Mouse (Mus musculus): Measurements from ENCODE around the gene Hes7.

The Hes7 gene

GRCm38 (mm10) chr11:69101604-69102402 is 18.4 kb upstream of the Hes7 start:
- no peak for DNase-seq

DNA sequence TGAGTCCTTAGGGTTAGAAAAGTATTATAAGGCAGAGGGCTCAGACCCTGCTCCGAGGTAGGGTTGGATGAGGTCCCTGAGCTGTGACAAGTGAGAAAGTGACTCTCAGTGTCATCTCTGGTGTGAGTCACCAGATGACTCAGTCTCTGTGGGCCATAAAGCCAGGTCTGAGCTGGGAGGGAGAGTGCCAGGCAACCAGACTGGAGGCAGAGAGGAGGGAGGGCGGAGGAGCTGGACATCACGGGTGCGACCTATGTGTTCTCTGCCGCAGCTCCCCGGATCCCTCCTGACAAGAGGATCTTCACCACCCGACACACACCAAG is 17.8 kb upstream of the Hes7 start:
- DNase-seq: no peak

GRCm38 (mm10) chr11:69103121-69103520 is 17.1 kb upstream of the Hes7 start:
- no peak for DNase-seq

GRCm38 (mm10) chr11:69103531-69104435 is 16.4 kb upstream of the Hes7 start:
- DNase-seq: no peak

DNA sequence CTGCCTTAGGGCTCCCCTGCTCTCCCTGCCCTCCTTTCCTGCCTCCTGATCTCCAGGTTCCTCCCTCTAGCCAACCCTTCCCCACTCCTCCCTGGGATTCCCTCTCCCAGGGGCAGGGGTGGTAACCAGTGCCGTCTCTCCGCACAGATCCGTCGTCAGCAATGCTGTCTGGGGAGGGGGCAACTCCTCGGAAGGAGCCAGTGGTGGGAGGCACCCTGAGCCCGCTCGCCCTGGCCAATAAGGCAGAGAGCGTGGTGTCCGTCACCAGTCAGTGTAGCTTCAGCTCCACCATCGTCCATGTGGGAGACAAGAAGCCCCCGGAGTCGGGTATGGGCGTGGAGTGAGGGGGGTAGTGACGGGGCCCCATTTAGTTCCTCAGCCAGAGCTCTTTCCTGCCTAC is 15.7 kb upstream of the Hes7 start:
- DNase-seq: no peak

GRCm38 (mm10) chr11:69105227-69105626 is 15.0 kb upstream of the Hes7 start:
- peak in 1 of 2 experiments; percentile 15 for DNase-seq

DNA sequence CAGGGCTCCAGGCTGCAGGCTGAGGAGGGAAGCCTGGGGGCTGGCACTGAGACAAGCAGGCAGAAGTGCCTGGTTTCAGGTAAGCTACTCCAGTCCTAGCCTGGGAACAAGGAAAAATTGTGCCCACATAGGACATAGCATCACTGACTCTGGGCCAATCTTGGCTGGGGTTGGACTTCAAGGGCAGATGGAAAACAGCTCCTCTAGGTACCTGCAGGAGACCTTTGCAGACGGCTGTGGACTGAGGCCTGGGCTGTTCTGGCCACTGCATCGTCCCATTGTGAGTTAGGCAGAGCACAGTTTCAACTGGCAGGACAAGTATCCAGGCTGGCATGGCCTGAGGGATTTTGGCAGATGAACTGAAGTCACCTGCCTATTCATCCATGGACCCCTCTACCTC is 14.4 kb upstream of the Hes7 start:
- DNase-seq: no peak

- peak in 1 of 2 experiments; percentile 26 for DNase-seq
Measured at GRCm38 (mm10) chr11:69106299-69106698, 13.9 kb upstream of the Hes7 start.

- DNase-seq: no peak
Measured at GRCm38 (mm10) chr11:69106842-69107241, 13.4 kb upstream of the Hes7 start.

DNA sequence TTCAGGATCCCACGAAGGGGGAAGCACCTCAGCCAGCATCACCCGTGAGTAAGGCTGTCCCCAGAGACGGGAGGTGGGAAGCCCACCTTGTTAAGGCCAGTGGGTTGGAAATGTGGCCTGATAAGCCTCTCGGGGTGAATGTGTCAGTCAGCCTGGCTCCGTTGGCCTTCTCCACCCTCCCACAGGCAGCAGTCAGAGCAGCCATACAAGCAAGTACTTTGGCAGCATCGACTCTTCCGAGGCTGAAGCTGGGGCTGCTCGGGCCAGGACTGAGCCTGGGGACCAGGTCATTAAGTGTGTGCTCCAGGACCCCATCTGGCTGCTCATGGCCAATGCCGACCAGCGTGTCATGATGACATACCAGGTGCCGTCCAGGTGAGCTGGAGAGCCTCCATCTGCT is 12.5 kb upstream of the Hes7 start:
- DNase-seq: no peak

GRCm38 (mm10) chr11:69108223-69108622 is 12.0 kb upstream of the Hes7 start:
- DNase-seq: no peak

- peak in 1 of 2 experiments; percentile 16 for DNase-seq
Measured at GRCm38 (mm10) chr11:69109032-69109900, 10.9 kb upstream of the Hes7 start.

DNA sequence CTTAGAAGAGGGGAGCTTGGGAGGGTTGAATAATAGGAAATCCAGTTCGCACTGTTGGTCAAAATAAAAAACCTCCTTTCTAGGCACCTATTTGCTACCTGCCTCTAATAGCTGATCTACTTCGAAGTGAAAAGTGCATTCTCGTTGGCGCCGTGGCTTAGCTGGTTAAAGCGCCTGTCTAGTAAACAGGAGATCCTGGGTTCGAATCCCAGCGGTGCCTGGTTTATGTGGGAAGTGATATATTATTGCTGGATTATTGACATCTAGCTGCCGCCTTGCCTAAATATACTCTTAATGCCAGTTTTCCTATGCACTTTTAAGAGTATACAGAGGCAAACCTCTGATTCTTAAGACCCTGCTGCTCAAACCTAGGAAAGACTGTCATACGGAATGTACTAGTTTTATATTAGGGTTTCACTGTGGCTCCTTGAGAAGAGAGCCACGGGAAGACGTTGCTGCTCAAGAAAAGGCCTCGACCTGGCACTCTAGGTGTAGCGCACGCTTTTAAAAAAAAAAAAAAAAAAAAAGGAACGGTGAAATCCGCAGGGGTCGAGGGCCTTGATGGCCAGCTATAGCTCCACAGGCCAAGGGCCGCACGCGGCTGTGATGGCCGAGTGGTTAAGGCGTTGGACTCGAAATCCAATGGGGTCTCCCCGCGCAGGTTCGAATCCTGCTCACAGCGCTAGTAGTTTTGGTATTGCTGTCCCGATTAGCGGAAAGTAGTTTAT is 9.7 kb upstream of the Hes7 start:
- DNase-seq: peak; percentile 92 to 96

DNA sequence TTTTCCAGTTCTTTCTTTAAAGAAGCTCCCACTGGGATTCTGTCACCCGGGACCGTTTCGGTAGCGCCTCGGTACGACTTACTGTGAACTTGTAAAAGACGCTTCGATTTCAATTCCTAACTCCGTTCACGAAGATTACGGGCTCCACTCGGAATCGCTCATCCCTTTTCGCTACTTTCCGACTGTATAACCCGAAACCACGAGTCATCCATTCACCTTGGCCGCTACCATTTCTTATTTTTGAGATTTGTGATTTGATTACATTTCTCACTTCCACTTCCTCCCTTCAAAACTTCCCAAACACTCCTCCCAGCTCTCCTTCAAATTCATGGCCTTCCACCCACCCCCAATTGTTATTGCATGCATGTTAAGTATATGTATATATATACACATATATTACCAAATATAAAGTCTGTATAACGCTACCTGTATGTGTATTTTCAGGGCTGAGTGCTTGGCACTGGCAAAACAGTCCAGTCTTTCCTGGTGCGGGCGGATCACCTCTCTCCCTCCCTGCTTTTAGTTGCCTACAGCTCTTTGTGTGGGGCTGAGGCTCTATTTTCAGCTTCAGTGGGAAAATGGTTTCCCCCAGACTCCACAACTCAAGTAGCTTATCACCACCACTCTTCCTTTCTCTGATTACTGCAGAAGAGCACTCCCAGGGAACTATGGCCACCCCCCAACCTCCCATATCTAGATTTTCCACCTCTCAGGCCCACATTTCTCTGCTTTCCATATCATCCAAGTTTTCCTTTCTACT is 9.0 kb upstream of the Hes7 start:
- no peak for DNase-seq

DNA sequence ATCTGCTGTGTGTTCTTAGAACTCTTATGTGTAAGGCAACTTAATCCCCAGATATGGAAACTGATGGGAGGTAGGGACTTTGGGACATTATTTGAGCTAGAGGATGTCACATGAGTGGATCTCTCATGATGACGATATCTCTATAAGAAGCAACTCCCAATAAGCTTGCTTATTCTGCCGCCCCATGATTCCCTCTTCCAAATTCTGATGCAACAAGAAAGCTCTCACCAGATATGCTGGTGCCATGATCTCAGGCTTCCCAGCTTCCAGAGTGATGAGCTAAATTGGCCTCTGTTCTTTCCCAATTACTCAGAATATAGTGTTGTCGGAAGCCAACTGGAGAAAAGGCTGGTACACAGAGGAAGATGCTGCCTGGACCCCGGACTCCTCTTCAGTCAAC is 8.3 kb upstream of the Hes7 start:
- no peak for DNase-seq

DNA sequence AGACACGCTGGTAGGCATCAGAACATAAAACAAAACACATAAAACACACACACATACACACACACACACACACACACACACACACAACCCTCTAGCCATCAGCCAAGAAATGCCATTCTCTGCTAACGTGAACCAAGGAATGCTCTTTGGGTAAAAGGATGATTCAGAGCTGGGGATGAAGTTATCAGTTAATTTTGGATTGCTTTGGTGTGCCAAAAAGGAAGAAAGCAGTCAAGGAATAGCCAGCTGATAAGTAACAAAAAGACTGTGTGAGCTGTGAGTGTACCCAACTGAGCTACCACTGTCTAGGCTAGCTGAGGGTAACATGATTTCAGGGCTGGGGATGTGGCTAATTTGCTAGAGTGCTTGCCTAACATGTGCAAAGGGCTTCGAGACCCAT is 6.2 kb upstream of the Hes7 start:
- no peak for DNase-seq

DNA sequence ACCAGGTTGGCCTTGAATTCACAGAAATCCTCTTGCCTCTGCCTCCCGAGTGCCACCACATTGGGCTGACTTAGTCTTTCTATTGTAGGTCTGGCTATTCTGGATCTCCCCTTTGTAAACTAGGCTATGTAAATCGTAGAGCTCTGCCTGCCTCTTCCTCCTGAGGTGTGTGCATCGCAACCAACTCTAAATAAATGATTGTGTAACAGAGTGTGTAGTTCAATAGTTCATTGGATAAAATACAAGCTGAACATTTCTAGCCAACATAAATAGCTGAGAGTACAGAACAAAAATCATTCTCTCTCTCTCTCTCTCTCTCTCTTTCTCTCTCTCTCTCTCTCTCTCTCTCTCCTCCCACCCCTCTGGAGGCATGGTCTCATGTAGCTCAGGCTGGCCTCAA is 5.6 kb upstream of the Hes7 start:
- DNase-seq: no peak

DNA sequence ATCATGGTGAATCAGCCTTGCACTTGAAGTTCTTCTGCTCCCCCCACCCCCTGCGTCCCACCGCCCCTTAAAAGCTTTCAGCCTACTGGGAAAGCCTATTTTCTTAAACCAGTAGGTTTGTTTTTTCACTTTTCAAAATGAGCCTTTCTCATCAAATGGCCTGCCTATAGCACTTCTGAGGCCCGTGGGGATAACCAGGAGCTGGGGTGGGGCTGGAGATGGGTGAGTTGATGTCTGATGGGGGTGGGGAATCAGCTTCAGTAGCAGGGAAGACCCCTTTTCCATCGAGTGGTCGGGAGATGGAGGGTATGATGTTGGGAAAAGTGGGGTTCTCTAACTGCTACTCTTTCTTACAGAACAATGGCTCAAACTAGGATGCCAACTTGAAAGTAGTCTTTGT is 3.4 kb upstream of the Hes7 start:
- no peak for DNase-seq

- peak; percentile 78 to 81 for DNase-seq
Measured at GRCm38 (mm10) chr11:69117737-69118695, 2.2 kb upstream of the Hes7 start.

- peak; percentile 72 to 91 for DNase-seq
Measured at GRCm38 (mm10) chr11:69118765-69119164, 1.4 kb upstream of the Hes7 start.

Measured in lung, postnatal 4 days (tissue).